In the genomic region with DNA sequence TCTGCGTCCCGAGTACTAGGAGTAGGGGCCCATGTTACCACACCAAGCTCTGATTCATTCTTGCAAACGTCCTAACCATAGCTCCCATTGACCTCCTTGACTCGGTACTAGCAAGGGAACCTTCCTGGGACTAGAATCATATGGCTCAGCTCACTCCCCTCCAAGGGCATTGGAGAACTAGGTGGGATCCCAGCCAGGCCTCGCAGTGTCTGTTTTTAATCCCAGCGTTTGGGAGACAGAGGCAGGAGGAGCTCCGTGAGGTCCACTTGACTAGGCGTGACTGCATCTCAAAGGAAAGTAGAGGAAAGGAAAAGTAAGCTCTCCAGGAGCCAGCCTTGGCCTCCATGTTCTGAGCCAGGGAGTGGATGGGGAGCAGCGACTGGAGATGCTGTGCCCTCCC, we compare ENCODE assay signal across 23 mouse cellular contexts. TPM values are rescaled to one million over a fixed set of nuclear protein-coding genes. Genes with fewer than 3 reads are reported as not detected.
DNase-seq lines count a peak whose midpoint lies in the region; ATAC-seq and TF ChIP-seq lines count a peak whose summit lies in the region.
"Had no signal": no experiment of that assay in that cellular context is flagged by ENCODE, and none has a peak within 500 bp of the region (broad histone marks: within the 10 kb centered on the region; RNA-seq: fewer than 3 reads in every experiment).

No protein-coding gene starts in this region.

- H3K4me2 ChIP-seq in intestine, embryonic 16.5 days (ENCODE audit: low read depth, low read length): no peak overlapping the region
- no peak overlapping the region for H3K4me2 ChIP-seq in intestine, postnatal 0 days (replicated peaks; ENCODE audit: low read depth)
- no peak overlapping the region for H3K4me2 ChIP-seq in stomach, embryonic 16.5 days (ENCODE audit: low read depth, low read length)
- no peak overlapping the region for H3K4me2 ChIP-seq in midbrain, embryonic 15.5 days
- H3K4me2 ChIP-seq: forebrain, embryonic 13.5 days; heart, embryonic 13.5 days; hindbrain, embryonic 15.5 days had no signal

- H3K9ac ChIP-seq in intestine, embryonic 16.5 days (ENCODE audit: low read depth, low read length): no peak overlapping the region
- no peak overlapping the region for H3K9ac ChIP-seq in intestine, postnatal 0 days (ENCODE audit: low read depth, low read length)
- H3K9ac ChIP-seq in stomach, embryonic 16.5 days (ENCODE audit: low read length): no peak overlapping the region
- H3K9ac ChIP-seq in midbrain, embryonic 15.5 days: no peak overlapping the region
- H3K9ac ChIP-seq: forebrain, embryonic 13.5 days; forebrain, postnatal 0 days; heart, embryonic 13.5 days; hindbrain, embryonic 15.5 days had no signal

- H3K36me3 ChIP-seq in intestine, embryonic 16.5 days (ENCODE audit: control insufficient read depth, insufficient read depth, low read length): no peaks in the 10 kb centered on the region
- H3K36me3 ChIP-seq in intestine, postnatal 0 days (ENCODE audit: control insufficient read depth, insufficient read depth): no peaks in the 10 kb centered on the region
- peaks cover 11% of the 10 kb centered on the region for H3K36me3 ChIP-seq in E14TG2a.4 (ENCODE audit: insufficient read depth, low read length)
- no peaks in the 10 kb centered on the region for H3K36me3 ChIP-seq in stomach, embryonic 16.5 days (ENCODE audit: control insufficient read depth, insufficient read depth, low read length)
- no peaks in the 10 kb centered on the region for H3K36me3 ChIP-seq in midbrain, embryonic 15.5 days (replicated peaks)
- H3K36me3 ChIP-seq: embryonic facial prominence, embryonic 10.5 days; heart, embryonic 13.5 days; hindbrain, embryonic 15.5 days had no signal

- H3K4me1 ChIP-seq in intestine, embryonic 16.5 days (ENCODE audit: control insufficient read depth, insufficient read depth, low read length): peaks cover 5% of the 10 kb centered on the region
- H3K4me1 ChIP-seq in intestine, postnatal 0 days (replicated peaks; ENCODE audit: control insufficient read depth, insufficient read depth, low read length): no peaks in the 10 kb centered on the region
- H3K4me1 ChIP-seq in E14TG2a.4 (replicated peaks; ENCODE audit: low read depth, low read length): peaks cover 68% of the 10 kb centered on the region
- 0 out of 2 replicates have a peak, but pooled peaks cover 3% of the 10 kb centered on the region for H3K4me1 ChIP-seq in stomach, embryonic 16.5 days (ENCODE audit: control insufficient read depth, insufficient read depth, low read length)
- H3K4me1 ChIP-seq in midbrain, embryonic 15.5 days: peaks cover 3% of the 10 kb centered on the region

- peak; percentile 73 for DNase-seq in R1 (ENCODE audit: low read depth, low spot score)
- DNase-seq in cerebellum, adult 9-11 months: no peak
- DNase-seq: adrenal gland, postnatal 14 days; B cell, adult 2 months; cerebellum, adult 11-12 months; cerebellum, adult 9-10 months; cerebellum, postnatal 36 days; forebrain, postnatal 0 days; gastrocnemius, adult 2 months; gastrocnemius, postnatal 25 days; heart, postnatal 36 days had no signal

- no peaks in the 10 kb centered on the region for H3K9me3 ChIP-seq in intestine, embryonic 16.5 days (ENCODE audit: control insufficient read depth, low read length)
- H3K9me3 ChIP-seq in intestine, postnatal 0 days (ENCODE audit: control insufficient read depth): no peaks in the 10 kb centered on the region
- H3K9me3 ChIP-seq in E14TG2a.4 (ENCODE audit: low read length): no peaks in the 10 kb centered on the region
- H3K9me3 ChIP-seq in stomach, embryonic 16.5 days (replicated peaks; ENCODE audit: control insufficient read depth, low read length): no peaks in the 10 kb centered on the region
- H3K9me3 ChIP-seq in midbrain, embryonic 15.5 days: no peaks in the 10 kb centered on the region
- H3K9me3 ChIP-seq: embryonic facial prominence, embryonic 10.5 days; forebrain, embryonic 13.5 days; G1E; heart, embryonic 13.5 days; hindbrain, embryonic 15.5 days had no signal

- no peak overlapping the region for H3K4me3 ChIP-seq in intestine, embryonic 16.5 days (ENCODE audit: low read length)
- no peak overlapping the region for H3K4me3 ChIP-seq in intestine, postnatal 0 days (ENCODE audit: low read depth, low read length)
- peak overlapping the region; percentile 48 for H3K4me3 ChIP-seq in E14TG2a.4 (replicated peaks; ENCODE audit: low read length)
- no peak overlapping the region for H3K4me3 ChIP-seq in stomach, embryonic 16.5 days (replicated peaks; ENCODE audit: low read length)
- H3K4me3 ChIP-seq in midbrain, embryonic 15.5 days: no peak overlapping the region
- H3K4me3 ChIP-seq: embryonic facial prominence, embryonic 10.5 days; forebrain, embryonic 13.5 days; gastrocnemius, adult 2 months; heart, embryonic 13.5 days; hindbrain, embryonic 15.5 days had no signal

- peak overlapping the region; percentile 58; the same call in 1 of the 2 replicates for H3K27ac ChIP-seq in intestine, embryonic 16.5 days (ENCODE audit: low read length)
- H3K27ac ChIP-seq in intestine, postnatal 0 days (ENCODE audit: low read depth, low read length): no peak overlapping the region
- peak overlapping the region; percentile 92 for H3K27ac ChIP-seq in stomach, embryonic 16.5 days (ENCODE audit: low read length)
- no peak overlapping the region for H3K27ac ChIP-seq in midbrain, embryonic 15.5 days
- H3K27ac ChIP-seq: embryonic facial prominence, embryonic 10.5 days; forebrain, embryonic 13.5 days; gastrocnemius, adult 2 months; heart, embryonic 13.5 days; hindbrain, embryonic 15.5 days had no signal

- ATAC-seq in intestine, embryonic 16.5 days: no peak
- no peak for ATAC-seq in intestine, postnatal 0 days
- ATAC-seq in stomach, embryonic 16.5 days (ENCODE audit: insufficient read depth, low FRiP score): no peak
- ATAC-seq in midbrain, embryonic 15.5 days (replicated peaks): no peak
- ATAC-seq: activated CD4-positive, CD25-positive, alpha-beta regulatory T cell, adult 4 months; CD4-positive, CD25-positive, alpha-beta regulatory T cell, adult 4 months; forebrain, embryonic 13.5 days; forebrain, postnatal 0 days had no signal

- H3K27me3 ChIP-seq in intestine, embryonic 16.5 days (replicated peaks; ENCODE audit: control insufficient read depth, insufficient read depth, low read length): no peaks in the 10 kb centered on the region
- H3K27me3 ChIP-seq in intestine, postnatal 0 days (replicated peaks; ENCODE audit: control insufficient read depth, insufficient read depth, low read length): no peaks in the 10 kb centered on the region
- no peaks in the 10 kb centered on the region for H3K27me3 ChIP-seq in E14TG2a.4 (ENCODE audit: insufficient read depth, low read length)
- no peaks in the 10 kb centered on the region for H3K27me3 ChIP-seq in stomach, embryonic 16.5 days (ENCODE audit: control insufficient read depth, insufficient read depth, low read length)
- no peaks in the 10 kb centered on the region for H3K27me3 ChIP-seq in midbrain, embryonic 15.5 days (replicated peaks)
- H3K27me3 ChIP-seq: forebrain, embryonic 13.5 days; heart, embryonic 13.5 days; hindbrain, embryonic 15.5 days had no signal

- no peak for TF ChIP-seq CTCF in intestine, postnatal 0 days (IDR thresholded peaks at IDR 0.05; ENCODE audit: low read depth)
- TF ChIP-seq CTCF in E14TG2a.4 (conservative IDR thresholded peaks at IDR 0.05; ENCODE audit: low read length): no peak

- WGBS in intestine, embryonic 16.5 days: 77% methylated on average over 9 of the region's 9 CpGs
- WGBS in intestine, postnatal 0 days: 81% methylated on average over 9 of the region's 9 CpGs
- 78% methylated on average over 9 of the region's 9 CpGs for WGBS in stomach, embryonic 16.5 days
- 84% methylated on average over 9 of the region's 9 CpGs for WGBS in midbrain, embryonic 15.5 days

RNA-seq across cellular contexts. Expression of a gene that starts 5.8 kb away (rescaled TPM):
- polyA plus RNA-seq in intestine, embryonic 16.5 days (2015; fragmentation: Nextera tagmentation; extraction: Ambion mirVana): 33.2 and 35.0 TPM in 2 replicates
- polyA plus RNA-seq in intestine, postnatal 0 days (2015; fragmentation: Nextera tagmentation; extraction: Ambion mirVana): 29.8 and 30.2 TPM in 2 replicates
- 36.4 and 39.1 TPM in 2 replicates for polyA plus RNA-seq in stomach, embryonic 16.5 days (2015; fragmentation: Nextera tagmentation; extraction: Ambion mirVana)
- polyA plus RNA-seq in midbrain, embryonic 15.5 days (2015; fragmentation: Nextera tagmentation; extraction: Ambion mirVana): 32.9 and 35.8 TPM in 2 replicates

Comparison
In these comparisons a context has a peak if more than half of its experiments do, and no peak if none do; other contexts are left out.
1. H3K27ac ChIP-seq: peak in intestine, embryonic 16.5 days (single experiment) and stomach, embryonic 16.5 days (single experiment); none in intestine, postnatal 0 days (single experiment) and midbrain, embryonic 15.5 days (single experiment).